Mouse (Mus musculus): ENCODE results near the gene Mef2a. TPM values are rescaled to one million over a fixed set of nuclear protein-coding genes. Genes with fewer than 3 reads are reported as not detected.

Mef2a gene
- polyA plus RNA-seq, 1 experiment = 64.5 TPM

GRCm38 (mm10) chr7:67401379-67401778 is 28.7 kb upstream of the Mef2a start:
- H3K4me3 ChIP-seq = no peak overlapping the region
- no peaks in the 10 kb centered on the region for H3K27me3 ChIP-seq (ENCODE audit: control insufficient read depth, insufficient read depth, insufficient read length)
- H3K79me2 ChIP-seq (ENCODE audit: control insufficient read depth, insufficient read depth) = no peaks in the 10 kb centered on the region
- no peak overlapping the region for H3K4me2 ChIP-seq (ENCODE audit: low read depth)
- TF ChIP-seq POLR2AphosphoS2 (IDR thresholded peaks at IDR 0.05; ENCODE audit: insufficient read length, low read depth) (no peak), MYOG (IDR thresholded peaks at IDR 0.05; ENCODE audit: control insufficient read depth in 1 of 3, insufficient read depth in 1 of 3, insufficient read length in 2 of 3, low read depth in 2 of 3) (no peak), MAX (IDR thresholded peaks at IDR 0.05; ENCODE audit: low read depth) (no peak), MYOD1 (IDR thresholded peaks at IDR 0.05; ENCODE audit: control insufficient read depth in 1 of 3, insufficient read length in 2 of 3, low read depth in 2 of 3) (no peak), POLR2A (IDR thresholded peaks at IDR 0.05; ENCODE audit: insufficient read length, low read depth) (no peak), USF1 (IDR thresholded peaks at IDR 0.05; ENCODE audit: low read depth) (no peak), CEBPB (IDR thresholded peaks at IDR 0.05; ENCODE audit: insufficient read depth, poor library complexity, severe bottlenecking) (no peak), SRF (IDR thresholded peaks at IDR 0.05; ENCODE audit: control insufficient read depth, insufficient read length, low read depth) (no peak), REST (IDR thresholded peaks at IDR 0.05; ENCODE audit: insufficient read depth, insufficient read length) (no peak), E2F4 (IDR thresholded peaks at IDR 0.05; ENCODE audit: insufficient read depth) (no peak), TCF12 (IDR thresholded peaks at IDR 0.05; ENCODE audit: insufficient read depth, poor library complexity, severe bottlenecking) (no peak), TCF3 (IDR thresholded peaks at IDR 0.05; ENCODE audit: insufficient read length, low read depth) (no peak)
- no peak overlapping the region for H3ac ChIP-seq (ENCODE audit: control insufficient read depth, insufficient read length)
- H3K36me3 ChIP-seq (ENCODE audit: control insufficient read depth, insufficient read depth) = no peaks in the 10 kb centered on the region

DNA sequence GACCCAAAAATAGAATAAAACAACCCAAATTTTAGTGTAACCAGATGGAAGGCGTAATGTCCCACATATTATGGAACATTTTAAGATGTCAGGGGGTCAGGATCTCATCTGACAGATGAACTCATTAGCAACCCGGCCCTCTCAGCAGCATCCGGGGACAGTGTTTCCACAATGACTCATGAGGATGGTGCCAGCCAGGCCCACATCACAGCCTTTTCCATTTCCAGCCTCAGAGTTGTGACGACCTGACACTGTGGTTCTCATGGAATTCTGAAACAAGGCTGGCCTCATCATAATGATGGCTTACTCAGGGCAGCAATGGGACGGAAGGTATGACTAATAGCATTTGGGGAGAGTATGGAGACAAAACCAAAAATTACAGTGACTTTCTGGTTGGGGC is 18.1 kb upstream of the Mef2a start:
- H3ac ChIP-seq (ENCODE audit: control insufficient read depth, insufficient read length) = no peak overlapping the region
- no peaks in the 10 kb centered on the region for H3K27me3 ChIP-seq (ENCODE audit: control insufficient read depth, insufficient read depth, insufficient read length)
- H3K36me3 ChIP-seq (ENCODE audit: control insufficient read depth, insufficient read depth) = no peaks in the 10 kb centered on the region
- peak in 1 of 3 experiments; percentile 52 for TF ChIP-seq MYOD1 (IDR thresholded peaks at IDR 0.05; ENCODE audit: control insufficient read depth in 1 of 3, insufficient read length in 2 of 3, low read depth in 2 of 3)
- TF ChIP-seq MYOG (IDR thresholded peaks at IDR 0.05; ENCODE audit: control insufficient read depth in 1 of 3, insufficient read depth in 1 of 3, insufficient read length in 2 of 3, low read depth in 2 of 3) = peak in 1 of 3 experiments; percentile 5
- no peak for TF ChIP-seq POLR2AphosphoS2 (IDR thresholded peaks at IDR 0.05; ENCODE audit: insufficient read length, low read depth)
- TF ChIP-seq CEBPB (IDR thresholded peaks at IDR 0.05; ENCODE audit: insufficient read depth, poor library complexity, severe bottlenecking) = peak; percentile 5; the same call in 1 of the 2 replicates
- no peak for TF ChIP-seq MAX (IDR thresholded peaks at IDR 0.05; ENCODE audit: low read depth)
- no peak for TF ChIP-seq TCF12 (IDR thresholded peaks at IDR 0.05; ENCODE audit: insufficient read depth, poor library complexity, severe bottlenecking)
- H3K79me2 ChIP-seq (ENCODE audit: control insufficient read depth, insufficient read depth) = no peaks in the 10 kb centered on the region
- H3K4me2 ChIP-seq (ENCODE audit: low read depth) = peak overlapping the region; percentile 63
- no peak overlapping the region for H3K4me3 ChIP-seq

GRCm38 (mm10) chr7:67390095-67390494 is 17.4 kb upstream of the Mef2a start:
- H3K4me2 ChIP-seq (ENCODE audit: low read depth) = peak overlapping the region; percentile 63
- H3K36me3 ChIP-seq (ENCODE audit: control insufficient read depth, insufficient read depth) = no peaks in the 10 kb centered on the region
- no peak overlapping the region for H3ac ChIP-seq (ENCODE audit: control insufficient read depth, insufficient read length)
- no peaks in the 10 kb centered on the region for H3K79me2 ChIP-seq (ENCODE audit: control insufficient read depth, insufficient read depth)
- TF ChIP-seq E2F4 (IDR thresholded peaks at IDR 0.05; ENCODE audit: insufficient read depth) = no peak
- no peaks in the 10 kb centered on the region for H3K27me3 ChIP-seq (ENCODE audit: control insufficient read depth, insufficient read depth, insufficient read length)
- no peak overlapping the region for H3K4me3 ChIP-seq

DNA sequence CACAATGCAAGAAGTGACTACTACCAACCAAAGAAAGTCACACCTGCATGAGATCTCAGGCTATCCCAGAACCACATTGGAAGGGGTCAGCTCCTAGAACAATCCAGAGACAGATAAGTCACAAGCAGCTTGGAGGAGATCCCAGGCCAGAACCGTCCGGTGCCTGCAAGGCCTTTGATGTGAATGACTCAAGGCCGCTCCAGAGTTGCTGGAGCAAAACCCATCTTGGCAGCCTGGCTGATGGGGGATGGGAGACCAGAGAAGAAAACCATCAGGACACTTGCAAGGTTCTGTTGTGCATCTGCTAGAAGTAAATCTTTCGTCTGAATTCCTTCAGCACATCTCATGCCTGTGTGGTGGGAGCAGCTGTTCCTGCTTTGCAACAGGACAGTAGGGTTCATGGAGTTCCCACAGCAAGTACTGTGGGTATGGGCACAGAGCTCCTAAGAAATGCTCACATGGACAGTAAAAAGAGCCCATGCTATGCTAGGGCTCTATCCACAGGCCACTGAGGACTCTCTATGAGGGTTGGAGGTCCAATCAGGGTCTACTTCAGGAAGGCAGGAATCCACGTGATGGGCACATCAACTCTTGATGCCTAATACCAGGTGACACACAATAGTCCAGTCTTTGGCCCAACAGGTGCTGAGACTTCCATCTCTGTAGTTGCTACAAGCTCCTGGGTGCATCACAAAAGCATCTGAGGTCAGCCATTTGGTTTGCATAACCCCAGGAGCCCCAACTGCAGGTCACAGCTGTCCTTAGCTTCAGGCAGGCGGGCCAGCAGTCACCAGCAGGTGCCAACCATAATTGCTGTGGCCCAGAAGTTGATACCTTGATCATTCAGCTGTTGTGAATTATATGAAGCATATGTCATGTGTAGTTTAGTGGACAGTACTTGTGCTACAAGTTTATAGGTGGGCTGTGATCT is 12.5 kb upstream of the Mef2a start:
- H3K4me3 ChIP-seq = no peak overlapping the region
- H3K4me2 ChIP-seq (ENCODE audit: low read depth) = peak overlapping the region; percentile 28
- no peaks in the 10 kb centered on the region for H3K27me3 ChIP-seq (ENCODE audit: control insufficient read depth, insufficient read depth, insufficient read length)
- TF ChIP-seq USF1 (IDR thresholded peaks at IDR 0.05; ENCODE audit: low read depth) = no peak
- TF ChIP-seq POLR2AphosphoS2 (IDR thresholded peaks at IDR 0.05; ENCODE audit: insufficient read length, low read depth) = no peak
- peak; percentile 99 to 100 (median 100) for TF ChIP-seq MYOG (IDR thresholded peaks at IDR 0.05; ENCODE audit: control insufficient read depth in 1 of 3, insufficient read depth in 1 of 3, insufficient read length in 2 of 3, low read depth in 2 of 3)
- TF ChIP-seq MAX (IDR thresholded peaks at IDR 0.05; ENCODE audit: low read depth) = no peak
- no peak for TF ChIP-seq E2F4 (IDR thresholded peaks at IDR 0.05; ENCODE audit: insufficient read depth)
- TF ChIP-seq CEBPB (IDR thresholded peaks at IDR 0.05; ENCODE audit: insufficient read depth, poor library complexity, severe bottlenecking) = peak; percentile 54; the same call in 1 of the 2 replicates
- TF ChIP-seq TCF3 (IDR thresholded peaks at IDR 0.05; ENCODE audit: insufficient read length, low read depth) = peak; percentile 99
- peak; percentile 95 to 99 (median 97) for TF ChIP-seq MYOD1 (IDR thresholded peaks at IDR 0.05; ENCODE audit: control insufficient read depth in 1 of 3, insufficient read length in 2 of 3, low read depth in 2 of 3)
- TF ChIP-seq TCF12 (IDR thresholded peaks at IDR 0.05; ENCODE audit: insufficient read depth, poor library complexity, severe bottlenecking) = peak; percentile 100
- TF ChIP-seq SRF (IDR thresholded peaks at IDR 0.05; ENCODE audit: control insufficient read depth, insufficient read length, low read depth) = peak; percentile 39
- no peak overlapping the region for H3ac ChIP-seq (ENCODE audit: control insufficient read depth, insufficient read length)
- H3K79me2 ChIP-seq (ENCODE audit: control insufficient read depth, insufficient read depth) = no peaks in the 10 kb centered on the region
- H3K36me3 ChIP-seq (ENCODE audit: control insufficient read depth, insufficient read depth) = no peaks in the 10 kb centered on the region

Measured in myocyte (in vitro differentiated cells).